Mouse (Mus musculus): Measurements from ENCODE around the gene Apoa1. TPM values are rescaled to one million over a fixed set of nuclear protein-coding genes. Genes with fewer than 3 reads are reported as not detected.
A peak's percentile ranks its signal among the peaks of the same experiment; 100 is the strongest.

The Apoa1 gene
- polyA plus RNA-seq, 1 experiment from 2014 or later: 3,214 TPM

DNA sequence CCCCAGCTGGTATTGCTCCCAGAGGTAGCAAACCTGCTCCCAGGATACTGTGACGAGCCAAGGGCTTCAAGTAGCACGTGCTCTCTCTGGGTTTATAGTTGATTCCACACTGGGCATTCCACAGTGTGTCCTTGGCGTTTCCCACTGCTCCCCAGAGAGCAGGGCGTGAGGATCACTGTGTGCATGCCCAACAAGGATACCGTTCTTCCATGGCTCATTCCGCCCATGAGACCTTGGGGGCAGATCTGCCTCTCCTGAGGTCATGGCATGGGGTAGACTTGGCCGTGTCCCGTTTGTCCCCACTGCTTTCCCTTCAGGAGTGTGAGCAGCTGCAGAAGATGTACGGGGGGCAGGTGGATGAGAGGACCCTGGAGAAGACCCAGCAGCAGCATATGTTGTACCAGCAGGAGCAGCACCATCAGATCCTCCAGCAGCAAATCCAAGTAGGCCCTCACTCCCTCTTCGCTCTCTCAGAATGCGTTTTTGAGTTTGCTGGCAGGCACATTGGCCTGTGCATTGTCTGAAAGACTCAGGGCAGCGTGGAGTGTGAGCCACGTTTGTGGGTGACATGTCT lies 19.9 kb upstream of the Apoa1 start:
- 84% methylated on average over 13 of the region's 13 CpGs for WGBS
- H3K4me3 ChIP-seq (ENCODE audit: low read length): no peak overlapping the region
- H3K36me3 ChIP-seq (ENCODE audit: control insufficient read depth, insufficient read depth, low read length): peaks cover 14% of the 10 kb centered on the region
- H3K27ac ChIP-seq (ENCODE audit: low read length): no peak overlapping the region
- ATAC-seq: no peak
- H3K9me3 ChIP-seq (ENCODE audit: control insufficient read depth, low read length): no peaks in the 10 kb centered on the region
- no peak overlapping the region for H3K4me2 ChIP-seq (ENCODE audit: low read depth, low read length)
- H3K4me1 ChIP-seq (ENCODE audit: control insufficient read depth, insufficient read depth, low read length): peaks cover 17% of the 10 kb centered on the region
- H3K9ac ChIP-seq (ENCODE audit: low read depth, low read length): no peak overlapping the region
- H3K27me3 ChIP-seq (replicated peaks; ENCODE audit: control insufficient read depth, insufficient read depth, low read length): no peaks in the 10 kb centered on the region

DNA sequence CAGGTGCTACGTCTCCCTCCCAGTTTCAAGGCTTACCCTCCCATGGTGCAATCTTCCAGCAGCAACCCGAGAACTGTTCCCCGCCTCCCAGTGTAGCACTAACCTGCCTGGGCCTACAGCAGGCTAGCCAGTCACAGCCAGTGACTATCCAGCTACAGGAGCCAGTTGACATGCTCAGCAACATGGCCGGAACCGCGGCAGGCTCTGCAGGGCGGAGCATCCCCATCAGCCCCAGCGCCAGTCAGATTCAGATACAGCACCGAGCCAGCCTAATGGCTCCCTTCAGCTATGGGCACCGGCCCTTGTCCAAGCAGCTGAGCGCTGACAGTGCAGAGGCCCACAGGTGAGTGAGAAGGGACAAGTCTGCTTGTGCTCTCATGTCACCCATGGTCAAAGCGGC lies 17.9 kb upstream of the Apoa1 start:
- Histone ChIP-seq H3K27ac (ENCODE audit: low read length) (no peak overlapping the region), H3K4me2 (ENCODE audit: low read depth, low read length) (no peak overlapping the region), H3K9me3 (ENCODE audit: control insufficient read depth, low read length) (no peaks in the 10 kb centered on the region), H3K36me3 (ENCODE audit: control insufficient read depth, insufficient read depth, low read length) (peaks cover 10% of the 10 kb centered on the region), H3K9ac (ENCODE audit: low read depth, low read length) (no peak overlapping the region), H3K4me3 (ENCODE audit: low read length) (no peak overlapping the region), H3K27me3 (replicated peaks; ENCODE audit: control insufficient read depth, insufficient read depth, low read length) (no peaks in the 10 kb centered on the region), H3K4me1 (ENCODE audit: control insufficient read depth, insufficient read depth, low read length) (peaks cover 23% of the 10 kb centered on the region)
- WGBS: 91% methylated on average over 12 of the region's 12 CpGs
- ATAC-seq: no peak

DNA sequence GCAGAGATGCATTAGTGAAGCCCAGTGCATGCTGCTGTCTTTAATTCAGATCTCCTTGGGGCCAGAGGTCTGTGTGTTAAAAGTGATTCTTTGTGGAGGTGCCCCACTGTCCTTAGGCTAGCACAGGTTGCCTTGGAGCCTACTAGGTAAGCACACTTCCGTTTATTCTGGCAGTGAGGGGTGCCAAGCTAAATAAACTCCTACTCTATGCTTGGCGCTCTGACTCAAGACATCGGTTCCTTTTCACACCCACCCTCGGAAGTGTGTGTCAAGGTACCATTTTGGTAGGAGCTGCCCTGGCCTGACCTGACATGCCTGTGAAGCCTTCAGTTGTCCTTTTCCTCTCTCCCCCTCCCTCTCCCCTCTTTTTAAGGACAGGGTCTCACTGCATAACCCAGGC lies 14.1 kb upstream of the Apoa1 start:
- Histone ChIP-seq H3K27ac (ENCODE audit: low read length) (no peak overlapping the region), H3K27me3 (replicated peaks; ENCODE audit: control insufficient read depth, insufficient read depth, low read length) (no peaks in the 10 kb centered on the region), H3K9me3 (ENCODE audit: control insufficient read depth, low read length) (no peaks in the 10 kb centered on the region), H3K4me3 (ENCODE audit: low read length) (no peak overlapping the region), H3K4me1 (ENCODE audit: control insufficient read depth, insufficient read depth, low read length) (peaks cover 15% of the 10 kb centered on the region), H3K36me3 (ENCODE audit: control insufficient read depth, insufficient read depth, low read length) (peaks cover 10% of the 10 kb centered on the region), H3K4me2 (ENCODE audit: low read depth, low read length) (no peak overlapping the region), H3K9ac (ENCODE audit: low read depth, low read length) (no peak overlapping the region; the same call in 1 of the 2 replicates)
- 80% methylated on average over 4 of the region's 4 CpGs for WGBS
- no peak for ATAC-seq

DNA sequence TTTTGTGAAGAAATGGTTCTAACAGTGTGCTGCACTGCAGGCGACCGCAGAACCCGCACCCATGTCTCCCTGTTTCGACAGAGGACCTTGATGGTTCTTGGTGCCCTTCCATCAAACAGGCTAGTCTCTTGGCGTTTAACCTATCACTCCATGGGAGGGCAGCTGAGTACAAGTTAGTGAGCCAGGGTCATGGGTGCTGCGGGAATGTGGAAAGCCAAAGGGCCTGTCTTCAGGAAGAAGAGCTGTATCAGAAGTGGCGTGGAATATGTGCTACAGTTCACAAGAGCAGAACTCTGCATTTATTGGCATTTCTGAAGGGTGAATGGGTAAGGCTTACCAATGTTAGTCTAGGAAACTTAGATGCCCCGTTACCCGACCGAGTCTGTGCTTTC lies 13.4 kb upstream of the Apoa1 start:
- Histone ChIP-seq H3K36me3 (ENCODE audit: control insufficient read depth, insufficient read depth, low read length) (peaks cover 10% of the 10 kb centered on the region), H3K27me3 (replicated peaks; ENCODE audit: control insufficient read depth, insufficient read depth, low read length) (no peaks in the 10 kb centered on the region), H3K4me3 (ENCODE audit: low read length) (no peak overlapping the region), H3K9ac (ENCODE audit: low read depth, low read length) (no peak overlapping the region), H3K4me2 (ENCODE audit: low read depth, low read length) (no peak overlapping the region), H3K4me1 (ENCODE audit: control insufficient read depth, insufficient read depth, low read length) (peaks cover 15% of the 10 kb centered on the region), H3K9me3 (ENCODE audit: control insufficient read depth, low read length) (no peaks in the 10 kb centered on the region), H3K27ac (ENCODE audit: low read length) (peak overlapping the region; percentile 57; the same call in 1 of the 2 replicates)
- no peak for ATAC-seq
- WGBS: 84% methylated on average over 10 of the region's 10 CpGs

DNA sequence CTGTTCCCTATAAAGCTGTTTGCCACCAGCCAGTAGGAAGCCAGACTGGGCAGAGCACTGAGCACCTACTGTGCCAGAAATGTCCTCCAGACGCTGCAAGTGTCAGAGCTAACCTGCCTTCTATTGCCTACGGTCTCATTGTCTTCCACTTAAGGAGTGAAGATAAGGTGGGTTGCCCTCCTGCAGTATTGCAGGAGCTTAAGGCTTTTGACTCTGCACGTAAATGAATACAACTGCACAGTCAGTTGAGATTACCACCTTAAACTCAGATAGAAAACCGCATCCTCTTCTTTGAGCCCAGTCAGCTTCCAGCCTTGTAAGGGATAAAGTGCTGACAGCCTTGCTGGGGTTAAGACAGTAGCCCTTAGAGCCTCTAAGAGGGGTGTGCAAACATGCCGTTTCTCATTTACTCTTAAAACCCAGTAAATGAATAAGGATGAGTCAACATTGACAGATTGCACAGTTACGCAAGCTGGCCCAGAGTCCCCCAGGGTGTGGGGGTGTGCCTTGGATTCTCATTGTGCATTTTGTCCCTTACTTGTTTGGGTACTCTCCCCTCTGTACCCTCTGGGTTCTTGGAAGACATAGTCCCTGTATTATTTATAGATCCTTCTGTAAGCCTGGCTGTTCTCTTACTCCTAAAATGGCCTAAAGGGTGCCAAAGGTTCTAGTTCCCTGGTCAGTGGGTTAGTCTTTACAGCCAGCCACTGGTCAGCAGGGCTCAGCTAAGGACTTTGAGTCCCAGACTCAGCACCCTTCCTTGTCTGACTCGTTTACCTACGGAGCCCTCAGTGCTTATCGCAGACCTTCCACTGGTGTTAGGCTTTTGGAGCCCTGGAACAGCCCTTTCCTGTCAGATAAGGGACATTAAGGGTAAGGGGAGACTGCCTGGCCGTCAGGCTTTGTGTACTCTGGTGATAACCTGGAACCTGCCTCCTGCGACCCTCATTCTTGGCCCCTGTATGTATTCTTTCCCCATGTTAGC lies 12.8 kb upstream of the Apoa1 start:
- ATAC-seq: peak; percentile 65
- Histone ChIP-seq H3K9me3 (ENCODE audit: control insufficient read depth, low read length) (no peaks in the 10 kb centered on the region), H3K27ac (ENCODE audit: low read length) (peak overlapping the region; percentile 57), H3K9ac (ENCODE audit: low read depth, low read length) (0 out of 2 replicates have a peak overlapping the region, but pooled peaks have one; percentile 1), H3K36me3 (ENCODE audit: control insufficient read depth, insufficient read depth, low read length) (peaks cover 8% of the 10 kb centered on the region), H3K4me2 (ENCODE audit: low read depth, low read length) (no peak overlapping the region), H3K4me1 (ENCODE audit: control insufficient read depth, insufficient read depth, low read length) (peaks cover 15% of the 10 kb centered on the region), H3K27me3 (replicated peaks; ENCODE audit: control insufficient read depth, insufficient read depth, low read length) (no peaks in the 10 kb centered on the region), H3K4me3 (ENCODE audit: low read length) (no peak overlapping the region)
- WGBS: 54% methylated on average over 11 of the region's 11 CpGs

DNA sequence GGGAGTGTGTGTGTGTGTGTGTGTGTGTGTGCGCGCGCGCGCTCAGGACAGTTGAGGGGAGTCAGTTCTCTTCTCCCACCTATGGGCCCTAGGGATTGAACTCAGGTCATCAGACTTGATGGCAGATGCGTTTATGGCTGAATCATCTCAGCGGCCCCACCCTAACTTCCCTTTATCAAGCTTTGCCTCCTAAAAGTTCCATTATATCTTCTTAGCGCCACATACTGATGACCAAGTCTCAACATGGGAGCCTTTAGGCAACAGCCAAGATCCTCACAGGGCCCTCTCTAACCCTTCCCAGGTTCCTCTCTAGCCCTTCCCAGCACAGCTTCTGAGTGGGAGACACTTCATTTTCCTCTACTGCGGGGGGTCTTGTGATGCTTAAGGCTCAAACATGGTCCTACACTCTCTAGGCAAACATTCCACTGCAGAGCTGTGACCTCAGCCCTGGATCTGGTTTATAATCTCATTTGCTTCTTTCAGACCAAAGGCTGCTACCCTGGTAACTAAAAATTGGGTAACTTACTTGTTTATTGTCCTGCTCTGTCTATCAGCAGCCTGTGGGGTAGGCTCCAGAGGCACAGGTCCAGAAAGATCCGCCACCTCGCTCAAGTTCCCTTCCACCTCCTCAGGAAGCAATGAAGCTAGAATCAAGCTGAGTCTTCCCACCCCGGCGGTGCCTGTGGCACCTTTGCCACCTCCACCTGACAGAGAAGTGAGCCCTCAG lies 11.5 kb upstream of the Apoa1 start:
- Histone ChIP-seq H3K9me3 (ENCODE audit: control insufficient read depth, low read length) (no peaks in the 10 kb centered on the region), H3K9ac (ENCODE audit: low read depth, low read length) (no peak overlapping the region), H3K27me3 (replicated peaks; ENCODE audit: control insufficient read depth, insufficient read depth, low read length) (no peaks in the 10 kb centered on the region), H3K4me2 (ENCODE audit: low read depth, low read length) (no peak overlapping the region), H3K4me3 (ENCODE audit: low read length) (no peak overlapping the region), H3K4me1 (ENCODE audit: control insufficient read depth, insufficient read depth, low read length) (peaks cover 15% of the 10 kb centered on the region), H3K36me3 (ENCODE audit: control insufficient read depth, insufficient read depth, low read length) (peaks cover 11% of the 10 kb centered on the region), H3K27ac (ENCODE audit: low read length) (no peak overlapping the region)
- no peak for ATAC-seq
- 89% methylated on average over 13 of the region's 13 CpGs for WGBS

DNA sequence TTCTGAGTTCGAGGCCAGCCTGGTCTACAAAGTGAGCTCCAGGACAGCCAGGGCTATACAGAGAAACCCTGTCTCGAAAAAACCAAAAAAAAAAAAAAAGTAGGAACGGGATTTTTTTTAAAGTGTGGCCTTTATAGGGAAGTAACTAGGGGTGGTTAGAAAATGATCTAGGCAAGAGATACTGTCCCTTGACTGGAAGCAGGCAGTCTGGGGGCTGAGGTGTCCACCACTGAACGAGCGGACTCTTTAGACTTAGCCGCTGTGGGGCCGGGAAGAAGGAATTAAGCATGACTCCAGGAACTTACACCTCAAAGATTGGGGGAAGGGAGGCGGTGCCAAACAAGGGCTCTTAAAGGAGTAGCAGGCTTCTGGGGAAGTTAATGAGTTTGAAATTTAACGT lies 10.2 kb upstream of the Apoa1 start:
- Histone ChIP-seq H3K4me3 (ENCODE audit: low read length) (no peak overlapping the region), H3K36me3 (ENCODE audit: control insufficient read depth, insufficient read depth, low read length) (0 out of 2 replicates have a peak, but pooled peaks cover 6% of the 10 kb centered on the region), H3K9me3 (ENCODE audit: control insufficient read depth, low read length) (no peaks in the 10 kb centered on the region), H3K9ac (ENCODE audit: low read depth, low read length) (no peak overlapping the region), H3K4me1 (ENCODE audit: control insufficient read depth, insufficient read depth, low read length) (peaks cover 16% of the 10 kb centered on the region), H3K27ac (ENCODE audit: low read length) (no peak overlapping the region), H3K4me2 (ENCODE audit: low read depth, low read length) (no peak overlapping the region), H3K27me3 (replicated peaks; ENCODE audit: control insufficient read depth, insufficient read depth, low read length) (no peaks in the 10 kb centered on the region)
- 84% methylated on average over 9 of the region's 9 CpGs for WGBS
- ATAC-seq: no peak

DNA sequence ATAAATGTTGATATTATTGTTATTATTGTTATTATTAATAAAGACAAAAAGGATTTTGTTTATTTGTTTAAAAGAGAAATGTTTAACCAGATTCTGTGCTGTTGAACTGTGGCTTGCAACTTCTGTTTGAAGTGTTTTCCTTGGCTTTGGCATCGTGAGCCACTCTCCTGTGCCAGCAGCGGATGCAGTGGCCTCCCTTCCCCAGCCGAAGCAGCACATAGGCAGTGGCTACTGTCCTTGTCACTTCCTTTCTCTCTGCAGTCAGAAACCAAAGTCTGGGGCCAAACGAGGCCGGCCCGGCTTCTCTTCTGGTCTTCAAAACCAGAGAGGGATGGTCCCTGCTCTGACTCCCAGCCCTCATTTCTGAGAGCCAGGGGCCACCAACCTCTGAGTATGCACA lies 5.3 kb upstream of the Apoa1 start:
- H3K4me1 ChIP-seq (ENCODE audit: control insufficient read depth, insufficient read depth, low read length): peaks cover 10% of the 10 kb centered on the region; the same call in 1 of the 2 replicates
- H3K9ac ChIP-seq (ENCODE audit: low read depth, low read length): 0 out of 2 replicates have a peak overlapping the region, but pooled peaks have one; percentile 15
- H3K36me3 ChIP-seq (ENCODE audit: control insufficient read depth, insufficient read depth, low read length): 0 out of 2 replicates have a peak, but pooled peaks cover 6% of the 10 kb centered on the region
- H3K27me3 ChIP-seq (replicated peaks; ENCODE audit: control insufficient read depth, insufficient read depth, low read length): no peaks in the 10 kb centered on the region
- no peak overlapping the region for H3K4me3 ChIP-seq (ENCODE audit: low read length)
- peak overlapping the region; percentile 70 for H3K27ac ChIP-seq (ENCODE audit: low read length)
- WGBS: 90% methylated on average over 6 of the region's 6 CpGs
- no peaks in the 10 kb centered on the region for H3K9me3 ChIP-seq (ENCODE audit: control insufficient read depth, low read length)
- ATAC-seq: no peak
- H3K4me2 ChIP-seq (ENCODE audit: low read depth, low read length): no peak overlapping the region

DNA sequence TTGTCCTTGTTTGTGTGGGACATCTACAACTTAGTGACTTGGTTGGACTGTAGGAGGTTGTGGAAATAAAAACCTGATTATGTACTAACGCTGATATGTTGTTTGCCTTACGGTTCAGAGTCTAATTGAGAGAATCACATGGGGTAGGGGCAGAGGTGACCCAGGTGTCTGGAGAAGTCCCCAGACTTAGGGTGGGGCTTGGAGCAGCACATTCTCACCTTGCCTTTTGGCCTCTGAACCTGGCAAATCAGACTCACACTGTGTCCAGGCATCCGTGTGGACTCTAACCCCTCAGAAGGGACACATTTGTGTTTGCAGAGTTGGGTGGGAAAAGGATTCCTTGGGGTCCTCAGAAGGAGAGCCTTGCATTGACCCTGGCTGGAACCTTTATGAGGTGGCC lies 4.3 kb upstream of the Apoa1 start:
- Histone ChIP-seq H3K4me1 (ENCODE audit: control insufficient read depth, insufficient read depth, low read length) (peaks cover 10% of the 10 kb centered on the region; the same call in 1 of the 2 replicates), H3K27me3 (replicated peaks; ENCODE audit: control insufficient read depth, insufficient read depth, low read length) (no peaks in the 10 kb centered on the region), H3K9me3 (ENCODE audit: control insufficient read depth, low read length) (no peaks in the 10 kb centered on the region), H3K27ac (ENCODE audit: low read length) (peak overlapping the region; percentile 84), H3K36me3 (ENCODE audit: control insufficient read depth, insufficient read depth, low read length) (0 out of 2 replicates have a peak, but pooled peaks cover 6% of the 10 kb centered on the region), H3K4me3 (ENCODE audit: low read length) (no peak overlapping the region), H3K4me2 (ENCODE audit: low read depth, low read length) (no peak overlapping the region), H3K9ac (ENCODE audit: low read depth, low read length) (0 out of 2 replicates have a peak overlapping the region, but pooled peaks have one; percentile 39)
- peak; percentile 78 for ATAC-seq
- WGBS: 57% methylated on average over 3 of the region's 3 CpGs

Measured in intestine, embryonic 16.5 days (tissue).